Mouse (Mus musculus): ENCODE measurements around the gene Synj1. TPM values are rescaled to one million over a fixed set of nuclear protein-coding genes. Genes with fewer than 3 reads are reported as not detected.

Synj1 gene
- total and polyA plus RNA-seq, 3 experiments, result 4.6 to 20.7 (median 8.1) TPM

- no peaks in the 10 kb centered on the region for H3K79me2 ChIP-seq (replicated peaks; ENCODE audit: control insufficient read depth, extremely low read depth, insufficient read depth, poor library complexity, severe bottlenecking)
- H3K4me3 ChIP-seq (replicated peaks in 1 of 3; ENCODE audit: low read depth in 2 of 3, low read length in 2 of 3, poor library complexity in 1 of 3), result no peak overlapping the region
- H3K9ac ChIP-seq (ENCODE audit: insufficient read depth, low read depth), result no peak overlapping the region
- H3K9me3 ChIP-seq (replicated peaks; ENCODE audit: low read length), result no peaks in the 10 kb centered on the region
- peaks cover 10 to 20% of the 10 kb centered on the region in 2 experiments for H3K36me3 ChIP-seq (replicated peaks in 1 of 2; ENCODE audit: control insufficient read depth in 1 of 2, insufficient read depth in 1 of 2, low read length in 1 of 2)
- H3K27ac ChIP-seq (ENCODE audit: insufficient read depth, low read depth), result no peak overlapping the region
- peaks cover 5 to 17% of the 10 kb centered on the region in 2 experiments; a peak in 3 of 4 replicates for H3K4me1 ChIP-seq (ENCODE audit: control insufficient read depth in 1 of 2, insufficient read depth in 2 of 2)
- no peak overlapping the region for H3K4me2 ChIP-seq (ENCODE audit: insufficient read depth, low read depth, poor library complexity, severe bottlenecking)
- peaks cover 12% of the 10 kb centered on the region for H3K27me3 ChIP-seq (replicated peaks)
- dilution Hi-C loops (cut with MboI; ENCODE audit: extremely low pct_ligation_motif_present, extremely low pct_unique_long_range_greater_than_20kb, low sequenced_read_pairs) (no loop called here), in situ Hi-C loops (cut with MboI; ENCODE audit: low pct_ligation_motif_present, low pct_unique_long_range_greater_than_20kb, low sequenced_read_pairs) (no loop called here)
- DNase-seq (ENCODE audit: extremely low read depth), result no peak
- no peak for TF ChIP-seq E2F4 (IDR thresholded peaks at IDR 0.05; ENCODE audit: insufficient replicate concordance, low read depth, low read length)
- no peak for TF ChIP-seq PAX5 (IDR thresholded peaks at IDR 0.05; ENCODE audit: low read length)
- no peak for TF ChIP-seq MAFK (IDR thresholded peaks at IDR 0.05; ENCODE audit: insufficient replicate concordance, low read length)
- TF ChIP-seq POLR2A (IDR thresholded peaks at IDR 0.05; ENCODE audit: low read depth, low read length), result no peak
- no peak for TF ChIP-seq UBTF (IDR thresholded peaks at IDR 0.05; ENCODE audit: low read depth, low read length)
- TF ChIP-seq IRF4 (IDR thresholded peaks at IDR 0.05; ENCODE audit: low read depth, low read length), result no peak
- TF ChIP-seq KAT2A (IDR thresholded peaks at IDR 0.05; ENCODE audit: insufficient replicate concordance, low read length), result no peak
- TF ChIP-seq ZC3H11A (IDR thresholded peaks at IDR 0.05; ENCODE audit: low read depth, low read length), result no peak
- TF ChIP-seq ZMIZ1 (IDR thresholded peaks at IDR 0.05; ENCODE audit: low read depth, low read length), result no peak
- no peak for TF ChIP-seq SIN3A (IDR thresholded peaks at IDR 0.05; ENCODE audit: low read length)
- no peak for TF ChIP-seq GABPA (IDR thresholded peaks at IDR 0.05; ENCODE audit: insufficient replicate concordance, low read depth, low read length)
- TF ChIP-seq HCFC1 (IDR thresholded peaks at IDR 0.05; ENCODE audit: low read depth, low read length), result no peak
- TF ChIP-seq EP300 (IDR thresholded peaks at IDR 0.05; ENCODE audit: low read length), result no peak
- TF ChIP-seq USF2 (conservative IDR thresholded peaks at IDR 0.05; ENCODE audit: low read depth, low read length), result no peak
- TF ChIP-seq NRF1 (IDR thresholded peaks at IDR 0.05; ENCODE audit: low read depth, low read length), result no peak
Observed at GRCm38 (mm10) chr16:90995023-90995422, 16.1 kb downstream of the Synj1 start.

GRCm38 (mm10) chr16:90989162-90989561 lies 21.9 kb downstream of the Synj1 start:
- TF ChIP-seq IRF4 (IDR thresholded peaks at IDR 0.05; ENCODE audit: low read depth, low read length) (no peak), RAD21 (IDR thresholded peaks at IDR 0.05; ENCODE audit: low read depth, low read length) (no peak), RCOR1 (conservative IDR thresholded peaks at IDR 0.05; ENCODE audit: low read depth, low read length) (no peak), ZC3H11A (IDR thresholded peaks at IDR 0.05; ENCODE audit: low read depth, low read length) (no peak), ZKSCAN1 (IDR thresholded peaks at IDR 0.05; ENCODE audit: borderline replicate concordance, low read depth, low read length) (no peak), MAFK (IDR thresholded peaks at IDR 0.05; ENCODE audit: insufficient replicate concordance, low read length) (no peak), ELF1 (IDR thresholded peaks at IDR 0.05; ENCODE audit: low read depth, low read length) (no peak), POLR2AphosphoS2 (IDR thresholded peaks at IDR 0.05; ENCODE audit: low read depth, low read length) (no peak), HCFC1 (IDR thresholded peaks at IDR 0.05; ENCODE audit: low read depth, low read length) (no peak), USF2 (conservative IDR thresholded peaks at IDR 0.05; ENCODE audit: low read depth, low read length) (no peak)
- no peaks in the 10 kb centered on the region for H3K9me3 ChIP-seq (replicated peaks; ENCODE audit: low read length)
- dilution Hi-C loops (cut with MboI; ENCODE audit: extremely low pct_ligation_motif_present, extremely low pct_unique_long_range_greater_than_20kb, low sequenced_read_pairs) (no loop called here), in situ Hi-C loops (cut with MboI; ENCODE audit: low pct_ligation_motif_present, low pct_unique_long_range_greater_than_20kb, low sequenced_read_pairs) (no loop called here)
- H3K4me2 ChIP-seq (ENCODE audit: insufficient read depth, low read depth, poor library complexity, severe bottlenecking), result no peak overlapping the region
- no peak overlapping the region for H3K9ac ChIP-seq (ENCODE audit: insufficient read depth, low read depth)
- no peaks in the 10 kb centered on the region for H3K27me3 ChIP-seq (replicated peaks)
- DNase-seq (ENCODE audit: extremely low read depth), result no peak
- H3K79me2 ChIP-seq (replicated peaks; ENCODE audit: control insufficient read depth, extremely low read depth, insufficient read depth, poor library complexity, severe bottlenecking), result no peaks in the 10 kb centered on the region
- H3K4me1 ChIP-seq (ENCODE audit: control insufficient read depth in 1 of 2, insufficient read depth in 2 of 2), result no peaks in the 10 kb centered on the region
- no peak overlapping the region for H3K4me3 ChIP-seq (replicated peaks in 1 of 3; ENCODE audit: low read depth in 2 of 3, low read length in 2 of 3, poor library complexity in 1 of 3)
- H3K36me3 ChIP-seq (replicated peaks in 1 of 2; ENCODE audit: control insufficient read depth in 1 of 2, insufficient read depth in 1 of 2, low read length in 1 of 2), result peaks cover 18 to 40% of the 10 kb centered on the region in 2 experiments
- H3K27ac ChIP-seq (ENCODE audit: insufficient read depth, low read depth), result no peak overlapping the region
